In the genomic region with DNA sequence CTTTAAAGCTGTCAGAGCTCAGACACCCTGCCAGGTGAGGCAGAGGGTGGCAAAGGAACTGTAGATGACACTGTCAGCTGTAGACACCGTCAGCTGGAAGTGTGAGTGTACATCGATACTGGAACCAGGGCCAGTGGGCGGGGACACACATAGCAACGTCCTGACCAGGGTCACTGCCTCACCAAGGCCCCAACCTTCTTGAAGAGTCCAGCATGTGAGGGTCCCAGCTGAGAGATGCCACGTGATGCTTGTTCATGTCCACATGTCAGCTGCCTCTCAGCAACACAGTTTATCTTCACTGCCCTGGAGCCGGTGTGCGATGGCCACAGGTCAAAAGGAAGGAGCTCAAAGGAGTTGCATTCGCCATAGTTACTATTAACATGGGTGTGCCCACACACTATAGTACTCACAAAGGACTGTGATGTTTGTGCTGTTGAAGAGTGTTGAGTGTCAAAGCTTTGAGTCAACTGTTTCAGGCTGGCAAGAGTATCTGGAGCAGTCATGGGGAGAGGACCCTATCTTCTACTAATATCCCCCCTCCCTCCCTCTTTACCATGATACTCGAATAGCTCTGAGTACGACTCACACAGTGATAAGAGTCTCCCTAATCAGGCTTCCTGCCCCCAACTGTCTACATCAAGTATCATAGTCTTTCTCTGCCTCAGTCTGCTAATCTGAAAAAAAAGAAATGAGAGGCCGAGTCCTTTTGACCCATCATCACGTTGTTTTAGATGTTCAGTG, we compare ENCODE assay signal across 14 mouse cellular contexts.
DNase-seq lines count a peak whose midpoint lies in the region; ATAC-seq lines count a peak whose summit lies in the region.
"Had no signal": no experiment of that assay in that cellular context is flagged by ENCODE, and none has a peak within 500 bp of the region (broad histone marks: within the 10 kb centered on the region; RNA-seq: fewer than 3 reads in every experiment).

No protein-coding gene starts in this region.

- H3K4me3 ChIP-seq in heart, embryonic 12.5 days: no peak overlapping the region
- H3K4me3 ChIP-seq in kidney, embryonic 16.5 days (ENCODE audit: low read length): no peak overlapping the region
- peak overlapping the region; percentile 29 for H3K4me3 ChIP-seq in megakaryocyte, embryonic 14.5 days (replicated peaks)
- H3K4me3 ChIP-seq in hindbrain, embryonic 10.5 days: no peak overlapping the region
- H3K4me3 ChIP-seq: erythroblast, embryonic 14.5 days; intestine, embryonic 15.5 days; limb, embryonic 10.5 days; liver, embryonic 12.5 days had no signal

- peak; percentile 63 for ATAC-seq in heart, embryonic 12.5 days (ENCODE audit: insufficient number of reproducible peaks, low FRiP score)
- no peak for ATAC-seq in kidney, embryonic 16.5 days (ENCODE audit: low FRiP score, low TSS enrichment)
- no peak for ATAC-seq in megakaryocyte, adult 5-6 weeks (ENCODE audit: poor library complexity, severe bottlenecking)
- ATAC-seq: forebrain, embryonic 14.5 days; intestine, embryonic 15.5 days; liver, embryonic 12.5 days had no signal

- WGBS in heart, embryonic 12.5 days: 30% methylated on average over 12 of the region's 12 CpGs
- 52% methylated on average over 12 of the region's 12 CpGs for WGBS in kidney, embryonic 16.5 days
- WGBS in hindbrain, embryonic 10.5 days: 87% methylated on average over 12 of the region's 12 CpGs

- H3K9me3 ChIP-seq in heart, embryonic 12.5 days (replicated peaks): no peaks in the 10 kb centered on the region
- H3K9me3 ChIP-seq in kidney, embryonic 16.5 days (ENCODE audit: low read length): peaks cover 3% of the 10 kb centered on the region; the same call in 1 of the 2 replicates
- H3K9me3 ChIP-seq in megakaryocyte, embryonic 14.5 days: no peaks in the 10 kb centered on the region
- H3K9me3 ChIP-seq in hindbrain, embryonic 10.5 days: peaks cover 9% of the 10 kb centered on the region; the same call in 1 of the 2 replicates
- H3K9me3 ChIP-seq: intestine, embryonic 15.5 days; limb, embryonic 10.5 days; liver, embryonic 12.5 days had no signal

- no peak overlapping the region; the same call in 1 of the 2 replicates for H3K4me2 ChIP-seq in heart, embryonic 12.5 days
- H3K4me2 ChIP-seq in kidney, embryonic 16.5 days (replicated peaks; ENCODE audit: low read depth, low read length): no peak overlapping the region
- H3K4me2 ChIP-seq: hindbrain, embryonic 14.5 days; intestine, embryonic 15.5 days; liver, embryonic 12.5 days had no signal

- H3K36me3 ChIP-seq in heart, embryonic 12.5 days: no peaks in the 10 kb centered on the region
- no peaks in the 10 kb centered on the region for H3K36me3 ChIP-seq in kidney, embryonic 16.5 days (ENCODE audit: insufficient read depth, low read length)
- no peaks in the 10 kb centered on the region for H3K36me3 ChIP-seq in megakaryocyte, embryonic 14.5 days (replicated peaks; ENCODE audit: low read length)
- H3K36me3 ChIP-seq in hindbrain, embryonic 10.5 days: no peaks in the 10 kb centered on the region
- H3K36me3 ChIP-seq: intestine, embryonic 15.5 days; liver, embryonic 12.5 days had no signal

- no peak overlapping the region for H3K27ac ChIP-seq in heart, embryonic 12.5 days (ENCODE audit: poor library complexity, severe bottlenecking)
- H3K27ac ChIP-seq in kidney, embryonic 16.5 days (ENCODE audit: low read length): no peak overlapping the region
- H3K27ac ChIP-seq in hindbrain, embryonic 10.5 days: no peak overlapping the region
- H3K27ac ChIP-seq: hindbrain, embryonic 14.5 days; intestine, embryonic 15.5 days; limb, embryonic 10.5 days; liver, embryonic 12.5 days had no signal

- H3K27me3 ChIP-seq in heart, embryonic 12.5 days (replicated peaks): no peaks in the 10 kb centered on the region
- no peaks in the 10 kb centered on the region for H3K27me3 ChIP-seq in kidney, embryonic 16.5 days (ENCODE audit: insufficient read depth, low read length)
- peaks cover 2% of the 10 kb centered on the region for H3K27me3 ChIP-seq in megakaryocyte, embryonic 14.5 days (replicated peaks)
- H3K27me3 ChIP-seq in hindbrain, embryonic 10.5 days (ENCODE audit: insufficient read depth, poor library complexity, severe bottlenecking): no peaks in the 10 kb centered on the region
- H3K27me3 ChIP-seq: intestine, embryonic 15.5 days; liver, embryonic 12.5 days had no signal

- DNase-seq in heart, adult 18-20 months: no peak
- DNase-seq in kidney, postnatal 10 days: peak; percentile 31
- no peak for DNase-seq in hindbrain, embryonic 10.5 days (ENCODE audit: low spot score)
- DNase-seq: thymus, postnatal 4 days had no signal

- H3K4me1 ChIP-seq in heart, embryonic 12.5 days (replicated peaks): peaks cover 29% of the 10 kb centered on the region
- no peaks in the 10 kb centered on the region for H3K4me1 ChIP-seq in kidney, embryonic 16.5 days (ENCODE audit: insufficient read depth, low read length)
- no peaks in the 10 kb centered on the region for H3K4me1 ChIP-seq in megakaryocyte, embryonic 14.5 days
- H3K4me1 ChIP-seq in hindbrain, embryonic 10.5 days (replicated peaks): no peaks in the 10 kb centered on the region
- H3K4me1 ChIP-seq: intestine, embryonic 15.5 days had no signal

- no peak overlapping the region for H3K9ac ChIP-seq in heart, embryonic 12.5 days
- no peak overlapping the region for H3K9ac ChIP-seq in kidney, embryonic 16.5 days (replicated peaks; ENCODE audit: low read length)
- H3K9ac ChIP-seq: hindbrain, embryonic 14.5 days; intestine, embryonic 15.5 days; liver, embryonic 12.5 days had no signal
